Comparison of ENCODE assay signal across 8 mouse cellular contexts in genomic region chr5:24750321-24751304, GRCm38 (mm10). TPM values are rescaled to one million over a fixed set of nuclear protein-coding genes. Genes with fewer than 3 reads are reported as not detected.
DNase-seq lines count a peak whose midpoint lies in the region; ATAC-seq and TF ChIP-seq lines count a peak whose summit lies in the region.

No protein-coding gene starts in this region.

- H3K9ac ChIP-seq in ES-Bruce4 (ENCODE audit: low read depth, poor library complexity, severe bottlenecking): peak overlapping the region; percentile 92
- peak overlapping the region; percentile 67 for H3K9ac ChIP-seq in forebrain, embryonic 12.5 days
- H3K9ac ChIP-seq in heart, postnatal 0 days (replicated peaks; ENCODE audit: low read depth, low read length): peak overlapping the region; percentile 78
- H3K9ac ChIP-seq in liver, embryonic 15.5 days: peak overlapping the region; percentile 50; the same call in 1 of the 2 replicates
- peak overlapping the region; percentile 76 for H3K9ac ChIP-seq in neural tube, embryonic 11.5 days (ENCODE audit: low read length)

- peak overlapping the region; percentile 90 for H3K4me2 ChIP-seq in forebrain, embryonic 12.5 days
- peak overlapping the region; percentile 69 for H3K4me2 ChIP-seq in heart, postnatal 0 days (ENCODE audit: low read depth, low read length)
- peak overlapping the region; percentile 88 for H3K4me2 ChIP-seq in liver, embryonic 15.5 days
- peak overlapping the region; percentile 91 for H3K4me2 ChIP-seq in neural tube, embryonic 11.5 days (ENCODE audit: low read depth)

- H3K27me3 ChIP-seq in ES-Bruce4 (ENCODE audit: control insufficient read depth, insufficient read depth, low read length, poor library complexity, severe bottlenecking): no peaks in the 10 kb centered on the region
- H3K27me3 ChIP-seq in forebrain, embryonic 12.5 days: 0 out of 2 replicates have a peak, but pooled peaks cover 6% of the 10 kb centered on the region
- H3K27me3 ChIP-seq in heart, postnatal 0 days (ENCODE audit: control insufficient read depth, insufficient read depth, low read length): no peaks in the 10 kb centered on the region
- H3K27me3 ChIP-seq in liver, embryonic 15.5 days: peaks cover 25% of the 10 kb centered on the region
- no peaks in the 10 kb centered on the region for H3K27me3 ChIP-seq in neural tube, embryonic 11.5 days (ENCODE audit: control insufficient read depth, insufficient read depth, low read length)

- TF ChIP-seq CTCF in ES-Bruce4 (IDR thresholded peaks at IDR 0.05; ENCODE audit: low read depth, low read length): peak; percentile 71
- TF ChIP-seq CTCF in heart, postnatal 0 days (IDR thresholded peaks at IDR 0.05; ENCODE audit: low read depth): peak; percentile 94

- no peaks in the 10 kb centered on the region for H3K9me3 ChIP-seq in ES-Bruce4 (replicated peaks; ENCODE audit: control insufficient read depth, insufficient read depth, low read length, poor library complexity, severe bottlenecking)
- no peaks in the 10 kb centered on the region for H3K9me3 ChIP-seq in forebrain, embryonic 12.5 days
- H3K9me3 ChIP-seq in heart, postnatal 0 days (replicated peaks; ENCODE audit: control insufficient read depth, low read length): no peaks in the 10 kb centered on the region
- H3K9me3 ChIP-seq in liver, embryonic 15.5 days (replicated peaks): no peaks in the 10 kb centered on the region
- no peaks in the 10 kb centered on the region for H3K9me3 ChIP-seq in neural tube, embryonic 11.5 days (ENCODE audit: control insufficient read depth, low read length)

- no peaks in the 10 kb centered on the region for H3K36me3 ChIP-seq in ES-Bruce4 (ENCODE audit: control insufficient read depth, insufficient read depth, low read length, poor library complexity, severe bottlenecking)
- H3K36me3 ChIP-seq in forebrain, embryonic 12.5 days (replicated peaks): no peaks in the 10 kb centered on the region
- H3K36me3 ChIP-seq in heart, postnatal 0 days (replicated peaks; ENCODE audit: control insufficient read depth, insufficient read depth, low read length): no peaks in the 10 kb centered on the region
- H3K36me3 ChIP-seq in liver, embryonic 15.5 days (replicated peaks): no peaks in the 10 kb centered on the region
- H3K36me3 ChIP-seq in neural tube, embryonic 11.5 days (ENCODE audit: control insufficient read depth, insufficient read depth, low read length): no peaks in the 10 kb centered on the region

- peak overlapping the region; percentile 89 for H3K4me3 ChIP-seq in ES-Bruce4 (ENCODE audit: low read depth, low read length)
- H3K4me3 ChIP-seq in forebrain, embryonic 12.5 days (replicated peaks): peak overlapping the region; percentile 56
- peak overlapping the region; percentile 54 for H3K4me3 ChIP-seq in heart, postnatal 0 days (ENCODE audit: low read depth, low read length)
- H3K4me3 ChIP-seq in liver, embryonic 15.5 days (replicated peaks): peak overlapping the region; percentile 60
- H3K4me3 ChIP-seq in neural tube, embryonic 11.5 days (ENCODE audit: low read depth, low read length): peak overlapping the region; percentile 45

- TF ChIP-seq EP300 in ES-Bruce4 (IDR thresholded peaks at IDR 0.05; ENCODE audit: insufficient read depth, low read depth, low read length): peak; percentile 48; the same call in 1 of the 2 replicates
- 0 out of 2 replicates have a peak, but pooled peaks have one; percentile 15 for TF ChIP-seq EP300 in heart, postnatal 0 days (IDR thresholded peaks at IDR 0.05; ENCODE audit: low read depth)

- peak; percentile 82 for ATAC-seq in forebrain, embryonic 12.5 days (ENCODE audit: low FRiP score)
- ATAC-seq in heart, postnatal 0 days (ENCODE audit: insufficient read depth, low read depth): peak; percentile 87
- ATAC-seq in liver, embryonic 15.5 days (ENCODE audit: insufficient read depth): peak; percentile 72
- peak; percentile 60 for ATAC-seq in neural tube, embryonic 11.5 days (ENCODE audit: insufficient read depth, low FRiP score, low TSS enrichment)

- H3K27ac ChIP-seq in ES-Bruce4 (ENCODE audit: insufficient read depth, low read length): peak overlapping the region; percentile 91
- H3K27ac ChIP-seq in forebrain, embryonic 12.5 days: peak overlapping the region; percentile 65
- peak overlapping the region; percentile 92 for H3K27ac ChIP-seq in heart, postnatal 0 days (ENCODE audit: low read depth)
- peak overlapping the region; percentile 71 for H3K27ac ChIP-seq in liver, embryonic 15.5 days (replicated peaks)
- H3K27ac ChIP-seq in neural tube, embryonic 11.5 days (ENCODE audit: low read depth, low read length): 0 out of 2 replicates have a peak overlapping the region, but pooled peaks have one; percentile 5

- peak; percentile 55 for DNase-seq in c-Kit-positive CD71-positive TER-119-negative erythroid progenitor cells, embryonic 14.5 days (ENCODE audit: low read depth)
- peak; percentile 94 for DNase-seq in heart, postnatal 0 days (ENCODE audit: low spot score)
- DNase-seq in kidney, postnatal 4 days: peak; percentile 93 to 95
- peak; percentile 95 for DNase-seq in neural tube, embryonic 11.5 days (ENCODE audit: low spot score)
- DNase-seq in telencephalon, adult 2 months (ENCODE audit: low read depth, low spot score): peak; percentile 79

- peaks cover 5% of the 10 kb centered on the region for H3K4me1 ChIP-seq in ES-Bruce4 (ENCODE audit: control insufficient read depth, insufficient read depth, low read length)
- peaks cover 28% of the 10 kb centered on the region for H3K4me1 ChIP-seq in forebrain, embryonic 12.5 days
- peaks cover 11% of the 10 kb centered on the region for H3K4me1 ChIP-seq in heart, postnatal 0 days (ENCODE audit: control insufficient read depth, insufficient read depth)
- H3K4me1 ChIP-seq in liver, embryonic 15.5 days (replicated peaks): peaks cover 20% of the 10 kb centered on the region
- peaks cover 12% of the 10 kb centered on the region for H3K4me1 ChIP-seq in neural tube, embryonic 11.5 days (ENCODE audit: control insufficient read depth, insufficient read depth, low read length)

- under 1% methylated on average over 56 of the region's 59 CpGs for WGBS in forebrain, embryonic 12.5 days
- WGBS in heart, postnatal 0 days: 1% methylated on average over 55 of the region's 59 CpGs
- 2% methylated on average over 57 of the region's 59 CpGs for WGBS in liver, embryonic 15.5 days (ENCODE audit: insufficient replicate concordance)
- WGBS in neural tube, embryonic 11.5 days: 1% methylated on average over 57 of the region's 59 CpGs

- peak; percentile 53 for TF ChIP-seq POLR2A in ES-Bruce4 (IDR thresholded peaks at IDR 0.05; ENCODE audit: insufficient read depth, low read length)

RNA-seq across cellular contexts. Expression of gene Crygn, which starts 7.2 kb away (rescaled TPM):
- 8.2 TPM in 1 of 2 replicates, not detected in the other for polyA plus RNA-seq in ES-Bruce4 (2011; ENCODE audit: insufficient read depth, insufficient read length, low read depth, missing spikeins)
- polyA plus RNA-seq in forebrain, embryonic 12.5 days (2016; fragmentation: Nextera tagmentation; extraction: Ambion mirVana): not detected in 2 replicates
- total RNA-seq in heart, postnatal 0 days (2014; rRNA removed; ENCODE audit: low replicate concordance): not detected in 2 replicates
- polyA plus RNA-seq in heart, postnatal 0 days (2015; fragmentation: Nextera tagmentation; extraction: Ambion mirVana): 3.5 and 3.9 TPM in 2 replicates
- not detected in 2 replicates for polyA plus RNA-seq in liver, embryonic 15.5 days (2015; fragmentation: Nextera tagmentation; extraction: Ambion mirVana)
- polyA plus RNA-seq in neural tube, embryonic 11.5 days (2014; fragmentation: Nextera tagmentation; extraction: Ambion mirVana): not detected in 2 replicates

RNA-seq across cellular contexts. Expression of gene Wdr86, which starts 20.1 kb away (rescaled TPM):
- 10.3 and 11.3 TPM in 2 replicates for polyA plus RNA-seq in ES-Bruce4 (2011; ENCODE audit: insufficient read depth, insufficient read length, low read depth, missing spikeins)
- 6.6 and 10.1 TPM in 2 replicates for polyA plus RNA-seq in forebrain, embryonic 12.5 days (2016; fragmentation: Nextera tagmentation; extraction: Ambion mirVana)
- total RNA-seq in heart, postnatal 0 days (2014; rRNA removed; ENCODE audit: low replicate concordance): 3.4 and 5.1 TPM in 2 replicates
- 2.7 and 2.8 TPM in 2 replicates for polyA plus RNA-seq in heart, postnatal 0 days (2015; fragmentation: Nextera tagmentation; extraction: Ambion mirVana)
- polyA plus RNA-seq in liver, embryonic 15.5 days (2015; fragmentation: Nextera tagmentation; extraction: Ambion mirVana): 1.1 and 1.5 TPM in 2 replicates
- 14.2 and 16.9 TPM in 2 replicates for polyA plus RNA-seq in neural tube, embryonic 11.5 days (2014; fragmentation: Nextera tagmentation; extraction: Ambion mirVana)

Comparison
In these comparisons a context has a peak if more than half of its experiments do, and no peak if none do; other contexts are left out.
1. Peak in every context shown above with its lines: DNase-seq, ATAC-seq, H3K4me3 ChIP-seq and H3K27ac ChIP-seq.
2. H3K27ac ChIP-seq: peak in every context shown above with its lines; median percentile 92 in heart, postnatal 0 days; 91 in ES-Bruce4; 71 in liver, embryonic 15.5 days; 65 in forebrain, embryonic 12.5 days; 5 in neural tube, embryonic 11.5 days.